Mouse (Mus musculus) neutrophil, adult 5-6 weeks (primary cell): ENCODE data around the gene Nav2. TPM values are rescaled to one million over a fixed set of nuclear protein-coding genes. Genes with fewer than 3 reads are reported as not detected.

ENCODE experiments used
- ATAC-seq: fragments of 151-379, 151-347 bp; 2 replicates; pipeline ENCODE4 v1.8.0; 2017; ENCODE audit warnings: mild to moderate bottlenecking, moderate TSS enrichment; ENCODE audit not compliant: insufficient number of reproducible peaks, poor library complexity, low FRiP score, severe bottlenecking; ENCODE audit errors: extremely low read depth
- total RNA-seq: library from RNA; stranded (forward); fragments of 200-1000 nt; gene quantifications from 2 replicates; pipeline ENCODE4 v1.2.3, GENCODE M21; 2017

Nav2 gene
- total RNA-seq, 1 experiment from 2014 or later: 3.1 TPM

- no peak for ATAC-seq
Measured at GRCm38 (mm10) chr7:48883525-48884265, 24.8 kb upstream of the Nav2 start.

- no peak for ATAC-seq
Measured at GRCm38 (mm10) chr7:48884266-48884611, 24.3 kb upstream of the Nav2 start.

GRCm38 (mm10) chr7:48887973-48888372 lies 20.5 kb upstream of the Nav2 start:
- no peak for ATAC-seq

- ATAC-seq: no peak
Measured at GRCm38 (mm10) chr7:48888751-48889150, 19.8 kb upstream of the Nav2 start.

GRCm38 (mm10) chr7:48891029-48891428 lies 17.5 kb upstream of the Nav2 start:
- ATAC-seq: no peak

- no peak for ATAC-seq
Measured at GRCm38 (mm10) chr7:48893093-48893492, 15.4 kb upstream of the Nav2 start.

GRCm38 (mm10) chr7:48894152-48894551 lies 14.4 kb upstream of the Nav2 start:
- ATAC-seq: peak; percentile 69

- no peak for ATAC-seq
Measured at GRCm38 (mm10) chr7:48894763-48895162, 13.8 kb upstream of the Nav2 start.

GRCm38 (mm10) chr7:48895475-48895874 lies 13.0 kb upstream of the Nav2 start:
- no peak for ATAC-seq

- ATAC-seq: no peak
Measured at GRCm38 (mm10) chr7:48896051-48896450, 12.5 kb upstream of the Nav2 start.

GRCm38 (mm10) chr7:48897539-48898163 lies 10.9 kb upstream of the Nav2 start:
- no peak for ATAC-seq

- no peak for ATAC-seq
Measured at GRCm38 (mm10) chr7:48898416-48898815, 10.1 kb upstream of the Nav2 start.

- no peak for ATAC-seq
Measured at GRCm38 (mm10) chr7:48900408-48901167, 7.9 kb upstream of the Nav2 start.

- no peak for ATAC-seq
Measured at GRCm38 (mm10) chr7:48902454-48902853, 6.1 kb upstream of the Nav2 start.

GRCm38 (mm10) chr7:48909342-48909671 lies 791 bp downstream of the Nav2 start:
- ATAC-seq: no peak

- no peak for ATAC-seq
Measured at GRCm38 (mm10) chr7:48910282-48910681, 1.8 kb downstream of the Nav2 start.

GRCm38 (mm10) chr7:48911146-48911545 lies 2.6 kb downstream of the Nav2 start:
- no peak for ATAC-seq

GRCm38 (mm10) chr7:48914630-48915506 lies 6.4 kb downstream of the Nav2 start:
- ATAC-seq: no peak

GRCm38 (mm10) chr7:48917463-48917862 lies 8.9 kb downstream of the Nav2 start:
- no peak for ATAC-seq
